8 mouse cellular contexts compared by ENCODE assay signal in the genomic region with DNA sequence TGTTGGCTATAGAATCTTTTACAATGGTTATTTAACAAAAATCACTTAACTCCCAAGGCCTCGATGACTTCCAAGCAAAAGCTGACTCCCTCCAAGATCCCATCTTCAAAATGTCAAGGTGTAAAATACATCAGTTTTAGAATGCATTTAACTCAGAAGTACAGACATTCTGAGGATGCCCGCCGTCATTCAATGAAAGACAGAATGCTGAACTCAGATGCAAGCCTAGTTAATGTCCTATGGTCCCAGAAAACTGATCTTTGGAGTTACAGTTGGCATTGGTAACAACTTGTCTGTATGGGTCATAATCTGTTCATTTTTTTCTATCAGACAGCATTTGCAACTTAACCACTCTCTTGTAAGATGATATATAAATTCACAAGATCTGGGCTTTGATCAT. TPM values are rescaled to one million over a fixed set of nuclear protein-coding genes. Genes with fewer than 3 reads are reported as not detected.
A peak's percentile ranks its signal among the peaks of the same experiment; 100 is the strongest.
DNase-seq lines count a peak whose midpoint lies in the region; ATAC-seq and TF ChIP-seq lines count a peak whose summit lies in the region.

No protein-coding gene starts in this region.

- peak; percentile 6 for DNase-seq in retina, embryonic 14.5 days (ENCODE audit: low spot score)
- DNase-seq in retina, postnatal 1 day: no peak
- no peak for DNase-seq in limb, embryonic 14.5 days (ENCODE audit: low spot score)
- DNase-seq in cerebellum, adult 11 months: no peak
- DNase-seq in thymus, postnatal 14 days: no peak

- WGBS in limb, embryonic 14.5 days: 81% methylated on average over 3 of the region's 3 CpGs
- WGBS in stomach, embryonic 14.5 days: 84% methylated on average over 3 of the region's 3 CpGs

- no peaks in the 10 kb centered on the region for H3K9me3 ChIP-seq in erythroblast, embryonic 14.5 days (ENCODE audit: control insufficient read depth, low read length)
- H3K9me3 ChIP-seq in limb, embryonic 14.5 days (ENCODE audit: control insufficient read depth, low read length): no peaks in the 10 kb centered on the region
- H3K9me3 ChIP-seq in stomach, embryonic 14.5 days (ENCODE audit: control insufficient read depth, low read depth, low read length): no peaks in the 10 kb centered on the region

- H3K27ac ChIP-seq in limb, embryonic 14.5 days (replicated peaks; ENCODE audit: low read depth, low read length): peak overlapping the region; percentile 84
- H3K27ac ChIP-seq in stomach, embryonic 14.5 days (ENCODE audit: low read length): peak overlapping the region; percentile 80; the same call in 1 of the 2 replicates

- H3K4me1 ChIP-seq in erythroblast, embryonic 14.5 days (ENCODE audit: control insufficient read depth): peaks cover 35% of the 10 kb centered on the region
- peaks cover 9% of the 10 kb centered on the region; the same call in 1 of the 2 replicates for H3K4me1 ChIP-seq in limb, embryonic 14.5 days (ENCODE audit: control insufficient read depth, insufficient read depth, low read length)
- H3K4me1 ChIP-seq in stomach, embryonic 14.5 days (ENCODE audit: control insufficient read depth, insufficient read depth, low read length): 0 out of 2 replicates have a peak, but pooled peaks cover 2% of the 10 kb centered on the region

- no peaks in the 10 kb centered on the region for H3K27me3 ChIP-seq in erythroblast, embryonic 14.5 days (ENCODE audit: control insufficient read depth)
- H3K27me3 ChIP-seq in limb, embryonic 14.5 days (ENCODE audit: control insufficient read depth, insufficient read depth, low read length): no peaks in the 10 kb centered on the region
- H3K27me3 ChIP-seq in stomach, embryonic 14.5 days (ENCODE audit: control insufficient read depth, insufficient read depth, low read length): no peaks in the 10 kb centered on the region

- no peak for ATAC-seq in erythroblast, adult 5-6 weeks (replicated peaks; ENCODE audit: low FRiP score, poor library complexity, severe bottlenecking)
- ATAC-seq in limb, embryonic 14.5 days (ENCODE audit: low FRiP score, low read depth): no peak
- ATAC-seq in stomach, embryonic 14.5 days (ENCODE audit: insufficient number of reproducible peaks, insufficient read depth, low FRiP score, low read depth): no peak

- peak overlapping the region; percentile 56 for H3K4me2 ChIP-seq in limb, embryonic 14.5 days (replicated peaks; ENCODE audit: low read depth, low read length, severe bottlenecking)
- H3K4me2 ChIP-seq in stomach, embryonic 14.5 days (replicated peaks; ENCODE audit: low read depth, low read length): peak overlapping the region; percentile 39

- H3K4me3 ChIP-seq in erythroblast, embryonic 14.5 days (replicated peaks): peak overlapping the region; percentile 88
- peak overlapping the region; percentile 71 for H3K4me3 ChIP-seq in limb, embryonic 14.5 days (replicated peaks; ENCODE audit: low read length)
- H3K4me3 ChIP-seq in stomach, embryonic 14.5 days (ENCODE audit: low read depth, low read length): peak overlapping the region; percentile 71

- peak overlapping the region; percentile 63 for H3K9ac ChIP-seq in limb, embryonic 14.5 days (ENCODE audit: low read depth, low read length, severe bottlenecking)
- H3K9ac ChIP-seq in stomach, embryonic 14.5 days (replicated peaks; ENCODE audit: low read depth, low read length): no peak overlapping the region

- no peak for TF ChIP-seq POLR2A in limb, embryonic 14.5 days (IDR thresholded peaks at IDR 0.05; ENCODE audit: borderline replicate concordance, extremely low read depth, insufficient read depth, insufficient read length)

- H3K36me3 ChIP-seq in erythroblast, embryonic 14.5 days (ENCODE audit: control insufficient read depth): peaks cover 20% of the 10 kb centered on the region
- peaks cover 20% of the 10 kb centered on the region for H3K36me3 ChIP-seq in limb, embryonic 14.5 days (ENCODE audit: control insufficient read depth, insufficient read depth, low read length)
- peaks cover 10% of the 10 kb centered on the region; the same call in 1 of the 2 replicates for H3K36me3 ChIP-seq in stomach, embryonic 14.5 days (ENCODE audit: control insufficient read depth, insufficient read depth, low read length)

RNA-seq across cellular contexts. Expression of a gene that starts 0.6 kb away (rescaled TPM):
- 0.11 and 0.12 TPM in 2 replicates for polyA plus RNA-seq in erythroblast, embryonic 14.5 days (2012)
- total RNA-seq in erythroblast, adult 5-6 weeks (2015; ENCODE audit: low replicate concordance): 18.2 and 44.4 TPM in 2 replicates
- 45.2 and 58.7 TPM in 2 replicates for total RNA-seq in erythroblast, adult 5-6 weeks (2017; ENCODE audit: low replicate concordance)
- polyA plus RNA-seq in limb, embryonic 14.5 days (2012; rRNA removed): 8.0 and 12.4 TPM in 2 replicates
- 24.5 and 25.5 TPM in 2 replicates for polyA plus RNA-seq in limb, embryonic 14.5 days (2014; fragmentation: Nextera tagmentation; extraction: Ambion mirVana)
- polyA plus RNA-seq in stomach, embryonic 14.5 days (2014; fragmentation: Nextera tagmentation; extraction: Ambion mirVana): 29.8 and 33.1 TPM in 2 replicates

RNA-seq across cellular contexts. Expression of a gene that starts 0.7 kb away (rescaled TPM):
- not detected in 2 replicates for polyA plus RNA-seq in erythroblast, embryonic 14.5 days (2012)
- 1.5 and 5.0 TPM in 2 replicates for total RNA-seq in erythroblast, adult 5-6 weeks (2015; ENCODE audit: low replicate concordance)
- 1.3 and 1.7 TPM in 2 replicates for total RNA-seq in erythroblast, adult 5-6 weeks (2017; ENCODE audit: low replicate concordance)
- polyA plus RNA-seq in limb, embryonic 14.5 days (2012; rRNA removed): 0.79 and 1.7 TPM in 2 replicates
- polyA plus RNA-seq in limb, embryonic 14.5 days (2014; fragmentation: Nextera tagmentation; extraction: Ambion mirVana): 0.97 and 1.3 TPM in 2 replicates
- polyA plus RNA-seq in stomach, embryonic 14.5 days (2014; fragmentation: Nextera tagmentation; extraction: Ambion mirVana): 0.87 and 1.1 TPM in 2 replicates

RNA-seq across cellular contexts. Expression of a gene that starts 17.6 kb away (rescaled TPM):
- 0.34 and 0.42 TPM in 2 replicates for polyA plus RNA-seq in erythroblast, embryonic 14.5 days (2012)
- total RNA-seq in erythroblast, adult 5-6 weeks (2015; ENCODE audit: low replicate concordance): 7.7 and 10.6 TPM in 2 replicates
- total RNA-seq in erythroblast, adult 5-6 weeks (2017; ENCODE audit: low replicate concordance): 3.8 and 5.4 TPM in 2 replicates
- 89.7 and 125 TPM in 2 replicates for polyA plus RNA-seq in limb, embryonic 14.5 days (2012; rRNA removed)
- polyA plus RNA-seq in limb, embryonic 14.5 days (2014; fragmentation: Nextera tagmentation; extraction: Ambion mirVana): 46.6 and 52.2 TPM in 2 replicates
- polyA plus RNA-seq in stomach, embryonic 14.5 days (2014; fragmentation: Nextera tagmentation; extraction: Ambion mirVana): 51.4 and 58.6 TPM in 2 replicates

Comparison
In these comparisons a context has a peak if more than half of its experiments do, and no peak if none do; other contexts are left out.
1. RNA of a gene that starts 17.6 kb away (polyA plus RNA-seq): 46.6 to 125 TPM in limb, embryonic 14.5 days and 51.4 to 58.6 TPM in stomach, embryonic 14.5 days; 0.34 to 0.42 TPM in erythroblast, embryonic 14.5 days; every median in the first group is over 10 times any median in the second.
2. Peak in every context shown above with its lines, with median percentiles within 50 percentile points of each other: H3K4me3 ChIP-seq.